Mouse (Mus musculus): ENCODE data around the gene Lexm. TPM values are rescaled to one million over a fixed set of nuclear protein-coding genes. Genes with fewer than 3 reads are reported as not detected.
A peak's percentile ranks its signal among the peaks of the same experiment; 100 is the strongest.

The Lexm gene
- total and polyA plus RNA-seq, 3 experiments, result not detected

GRCm38 (mm10) chr4:106622712-106623111, 5.7 kb upstream of the Lexm start:
- TF ChIP-seq POLR2A (IDR thresholded peaks at IDR 0.05; ENCODE audit: insufficient read depth, low read depth, low read length) (no peak), EP300 (IDR thresholded peaks at IDR 0.05; ENCODE audit: insufficient read depth, low read depth, low read length) (no peak), CTCF (IDR thresholded peaks at IDR 0.05) (no peak)
- intact Hi-C loops (cut with DNase I), result no loop called here
- H3K27me3 ChIP-seq (ENCODE audit: control insufficient read depth, insufficient read depth, low read length), result peaks cover 2% of the 10 kb centered on the region; the same call in 1 of the 2 replicates
- WGBS, result 17% methylated on average over 28 of the region's 28 CpGs
- H3K9ac ChIP-seq (ENCODE audit: low read depth, low read length), result no peak overlapping the region
- DNase-seq, result no peak
- no peak overlapping the region for H3K4me3 ChIP-seq
- H3K4me1 ChIP-seq (ENCODE audit: control insufficient read depth, insufficient read depth, low read length), result no peaks in the 10 kb centered on the region
- H3K27ac ChIP-seq, result no peak overlapping the region
- no peaks in the 10 kb centered on the region for H3K36me3 ChIP-seq (ENCODE audit: control insufficient read depth, insufficient read depth, low read length)
- H3K79me2 ChIP-seq (replicated peaks; ENCODE audit: control insufficient read depth, insufficient read depth, low read length), result no peaks in the 10 kb centered on the region

GRCm38 (mm10) chr4:106622030-106622493, 5.0 kb upstream of the Lexm start, which contains the start of gene Ttc22:
Gene Ttc22 (plus strand): TSS chr4:106622432.
- Histone ChIP-seq H3K27ac (no peak within 1 kb of the TSS), H3K36me3 (ENCODE audit: control insufficient read depth, insufficient read depth, low read length) (no peaks in the 10 kb centered on the region), H3K79me2 (replicated peaks; ENCODE audit: control insufficient read depth, insufficient read depth, low read length) (no peaks in the 10 kb centered on the region), H3K9ac (ENCODE audit: low read depth, low read length) (no peak within 1 kb of the TSS), H3K4me3 (no peak within 1 kb of the TSS), H3K27me3 (ENCODE audit: control insufficient read depth, insufficient read depth, low read length) (peaks cover 2% of the 10 kb centered on the region; the same call in 1 of the 2 replicates), H3K4me1 (ENCODE audit: control insufficient read depth, insufficient read depth, low read length) (no peaks in the 10 kb centered on the region)
- 24% methylated on average over 16 of the region's 16 CpGs for WGBS
- intact Hi-C loops (cut with DNase I), result no loop called here
- DNase-seq, result peak in 1 of 2 experiments; percentile 30
- no peak for TF ChIP-seq EP300 (IDR thresholded peaks at IDR 0.05; ENCODE audit: insufficient read depth, low read depth, low read length)
- no peak for TF ChIP-seq CTCF (IDR thresholded peaks at IDR 0.05)
- no peak for TF ChIP-seq POLR2A (IDR thresholded peaks at IDR 0.05; ENCODE audit: insufficient read depth, low read depth, low read length)

- Histone ChIP-seq H3K27me3 (ENCODE audit: control insufficient read depth, insufficient read depth, low read length) (peaks cover 2% of the 10 kb centered on the region; the same call in 1 of the 2 replicates), H3K4me3 (no peak overlapping the region)
- TF ChIP-seq POLR2A (IDR thresholded peaks at IDR 0.05; ENCODE audit: insufficient read depth, low read depth, low read length) (no peak), CTCF (IDR thresholded peaks at IDR 0.05) (no peak)
Observed at GRCm38 (mm10) chr4:106621428-106621827, 4.4 kb upstream of the Lexm start.

GRCm38 (mm10) chr4:106618898-106619297, 1.9 kb upstream of the Lexm start:
- Histone ChIP-seq H3K27me3 (ENCODE audit: control insufficient read depth, insufficient read depth, low read length) (peaks cover 2% of the 10 kb centered on the region; the same call in 1 of the 2 replicates), H3K9ac (ENCODE audit: low read depth, low read length) (no peak overlapping the region), H3K4me3 (no peak overlapping the region), H3K4me1 (ENCODE audit: control insufficient read depth, insufficient read depth, low read length) (no peaks in the 10 kb centered on the region), H3K79me2 (replicated peaks; ENCODE audit: control insufficient read depth, insufficient read depth, low read length) (no peaks in the 10 kb centered on the region), H3K36me3 (ENCODE audit: control insufficient read depth, insufficient read depth, low read length) (no peaks in the 10 kb centered on the region), H3K27ac (no peak overlapping the region)
- intact Hi-C loops (cut with DNase I), result no loop called here
- TF ChIP-seq CTCF (IDR thresholded peaks at IDR 0.05) (no peak), EP300 (IDR thresholded peaks at IDR 0.05; ENCODE audit: insufficient read depth, low read depth, low read length) (no peak), POLR2A (IDR thresholded peaks at IDR 0.05; ENCODE audit: insufficient read depth, low read depth, low read length) (no peak)
- WGBS, result 80% methylated on average over 4 of the region's 4 CpGs
- DNase-seq, result no peak

More at GRCm38 (mm10) chr4:106621428-106621827, 4.4 kb upstream of the Lexm start:
- intact Hi-C loops (cut with DNase I), result no loop called here
- WGBS, result 58% methylated on average over 3 of the region's 3 CpGs
- Histone ChIP-seq H3K79me2 (replicated peaks; ENCODE audit: control insufficient read depth, insufficient read depth, low read length) (no peaks in the 10 kb centered on the region), H3K9ac (ENCODE audit: low read depth, low read length) (no peak overlapping the region), H3K4me1 (ENCODE audit: control insufficient read depth, insufficient read depth, low read length) (no peaks in the 10 kb centered on the region), H3K27ac (no peak overlapping the region), H3K36me3 (ENCODE audit: control insufficient read depth, insufficient read depth, low read length) (no peaks in the 10 kb centered on the region)
- no peak for DNase-seq

- H3K27me3 ChIP-seq (ENCODE audit: control insufficient read depth, insufficient read depth, low read length), result no peaks in the 10 kb centered on the region
- H3K4me3 ChIP-seq, result no peak overlapping the region
- no peaks in the 10 kb centered on the region for H3K79me2 ChIP-seq (replicated peaks; ENCODE audit: control insufficient read depth, insufficient read depth, low read length)
- WGBS, result 64% methylated on average over 12 of the region's 12 CpGs
- no peaks in the 10 kb centered on the region for H3K4me1 ChIP-seq (ENCODE audit: control insufficient read depth, insufficient read depth, low read length)
- no peak overlapping the region for H3K9ac ChIP-seq (ENCODE audit: low read depth, low read length)
- intact Hi-C loops (cut with DNase I), result no loop called here
- no peak for TF ChIP-seq CTCF (IDR thresholded peaks at IDR 0.05)
- TF ChIP-seq EP300 (IDR thresholded peaks at IDR 0.05; ENCODE audit: insufficient read depth, low read depth, low read length), result no peak
- TF ChIP-seq POLR2A (IDR thresholded peaks at IDR 0.05; ENCODE audit: insufficient read depth, low read depth, low read length), result no peak
- no peaks in the 10 kb centered on the region for H3K36me3 ChIP-seq (ENCODE audit: control insufficient read depth, insufficient read depth, low read length)
- no peak overlapping the region for H3K27ac ChIP-seq
- no peak for DNase-seq
Observed at GRCm38 (mm10) chr4:106615637-106616036, 1.4 kb downstream of the Lexm start.

- Histone ChIP-seq H3K27me3 (ENCODE audit: control insufficient read depth, insufficient read depth, low read length) (no peaks in the 10 kb centered on the region), H3K4me3 (no peak overlapping the region), H3K9ac (ENCODE audit: low read depth, low read length) (no peak overlapping the region), H3K4me1 (ENCODE audit: control insufficient read depth, insufficient read depth, low read length) (no peaks in the 10 kb centered on the region), H3K79me2 (replicated peaks; ENCODE audit: control insufficient read depth, insufficient read depth, low read length) (no peaks in the 10 kb centered on the region), H3K36me3 (ENCODE audit: control insufficient read depth, insufficient read depth, low read length) (no peaks in the 10 kb centered on the region), H3K27ac (no peak overlapping the region)
- intact Hi-C loops (cut with DNase I), result loop anchor here (1.0 kb wide), 1 partner anchor 93 kb away; no protein-coding TSS in a partner anchor
- TF ChIP-seq CTCF (IDR thresholded peaks at IDR 0.05) (no peak), POLR2A (IDR thresholded peaks at IDR 0.05; ENCODE audit: insufficient read depth, low read depth, low read length) (no peak), EP300 (IDR thresholded peaks at IDR 0.05; ENCODE audit: insufficient read depth, low read depth, low read length) (no peak)
- DNase-seq, result no peak
- 77% methylated on average over 9 of the region's 9 CpGs for WGBS
Observed at GRCm38 (mm10) chr4:106614881-106615280, 2.2 kb downstream of the Lexm start.
